In genomic region chr9:97013153-97013552, GRCm38 (mm10) we compare ENCODE assay signal across 8 mouse cellular contexts. TPM values are rescaled to one million over a fixed set of nuclear protein-coding genes. Genes with fewer than 3 reads are reported as not detected.
A peak's percentile ranks its signal among the peaks of the same experiment; 100 is the strongest.
DNase-seq lines count a peak whose midpoint lies in the region; ATAC-seq lines count a peak whose summit lies in the region.

No protein-coding gene starts in this region.

- 37% methylated on average over 6 of the region's 6 CpGs for WGBS in liver, embryonic 16.5 days (ENCODE audit: insufficient replicate concordance)
- WGBS in liver, embryonic 12.5 days (ENCODE audit: insufficient replicate concordance), result 29% methylated on average over 6 of the region's 6 CpGs

- no peaks in the 10 kb centered on the region; the same call in 1 of the 2 replicates for H3K4me1 ChIP-seq in liver, embryonic 16.5 days (ENCODE audit: control insufficient read depth, low read depth, low read length)
- peaks cover 9% of the 10 kb centered on the region; the same call in 1 of the 2 replicates for H3K4me1 ChIP-seq in liver, embryonic 12.5 days

- no peak overlapping the region for H3K4me2 ChIP-seq in liver, embryonic 16.5 days (ENCODE audit: low read depth, low read length)
- H3K4me2 ChIP-seq in liver, embryonic 12.5 days, result no peak overlapping the region

- no peaks in the 10 kb centered on the region for H3K9me3 ChIP-seq in liver, embryonic 16.5 days (replicated peaks; ENCODE audit: control insufficient read depth, low read length)
- H3K9me3 ChIP-seq in liver, embryonic 12.5 days (replicated peaks), result no peaks in the 10 kb centered on the region

- H3K4me3 ChIP-seq in liver, embryonic 16.5 days (ENCODE audit: low read depth, low read length), result no peak overlapping the region
- no peak overlapping the region for H3K4me3 ChIP-seq in liver, embryonic 12.5 days

- peak; percentile 64 for ATAC-seq in liver, embryonic 16.5 days (ENCODE audit: low read depth)
- no peak for ATAC-seq in liver, embryonic 12.5 days
- peak; percentile 73 for ATAC-seq in frontal cortex, adult (ENCODE audit: low TSS enrichment)

- peak; percentile 72 for DNase-seq in kidney, postnatal 14 days
- DNase-seq in neural tube, embryonic 10.5 days (ENCODE audit: extremely low spot score, low spot score), result peak; percentile 47
- DNase-seq in thymus, postnatal 25 days, result no peak
- no peak for DNase-seq in urinary bladder, postnatal 4 days (ENCODE audit: low spot score in 2 of 2)
- no peak for DNase-seq in gastrocnemius, postnatal 10 days

- no peak overlapping the region for H3K9ac ChIP-seq in liver, embryonic 16.5 days (ENCODE audit: low read depth, low read length)
- no peak overlapping the region for H3K9ac ChIP-seq in liver, embryonic 12.5 days

- no peak overlapping the region for H3K27ac ChIP-seq in liver, embryonic 16.5 days (ENCODE audit: low read length)
- H3K27ac ChIP-seq in liver, embryonic 12.5 days, result no peak overlapping the region

- H3K27me3 ChIP-seq in liver, embryonic 16.5 days (ENCODE audit: control insufficient read depth, insufficient read depth, low read depth, low read length), result peaks cover 23% of the 10 kb centered on the region
- peaks cover 41% of the 10 kb centered on the region for H3K27me3 ChIP-seq in liver, embryonic 12.5 days (replicated peaks)

- H3K36me3 ChIP-seq in liver, embryonic 16.5 days (ENCODE audit: control insufficient read depth, insufficient read depth), result no peaks in the 10 kb centered on the region
- no peaks in the 10 kb centered on the region for H3K36me3 ChIP-seq in liver, embryonic 12.5 days

RNA-seq across cellular contexts. Expression of gene Spsb4, which starts 5.5 kb away (rescaled TPM):
- polyA plus RNA-seq in liver, embryonic 16.5 days (2015; fragmentation: Nextera tagmentation; extraction: Ambion mirVana), result 1.9 and 2.3 TPM in 2 replicates
- 2.2 and 2.3 TPM in 2 replicates for polyA plus RNA-seq in liver, embryonic 12.5 days (2016; fragmentation: Nextera tagmentation; extraction: Ambion mirVana)
- 1 to 10 TPM; 5.6 to 7.8 TPM for total RNA-seq in gastrocnemius, postnatal 10 days (2021)

Comparison
In these comparisons a context has a peak if more than half of its experiments do, and no peak if none do; other contexts are left out.
1. DNase-seq: peak in kidney, postnatal 14 days (single experiment) and neural tube, embryonic 10.5 days (single experiment); none in thymus, postnatal 25 days (single experiment), urinary bladder, postnatal 4 days (0 of 2) and gastrocnemius, postnatal 10 days (single experiment).